Mouse (Mus musculus): Measurements from ENCODE around the gene Kcnma1.

DNA sequence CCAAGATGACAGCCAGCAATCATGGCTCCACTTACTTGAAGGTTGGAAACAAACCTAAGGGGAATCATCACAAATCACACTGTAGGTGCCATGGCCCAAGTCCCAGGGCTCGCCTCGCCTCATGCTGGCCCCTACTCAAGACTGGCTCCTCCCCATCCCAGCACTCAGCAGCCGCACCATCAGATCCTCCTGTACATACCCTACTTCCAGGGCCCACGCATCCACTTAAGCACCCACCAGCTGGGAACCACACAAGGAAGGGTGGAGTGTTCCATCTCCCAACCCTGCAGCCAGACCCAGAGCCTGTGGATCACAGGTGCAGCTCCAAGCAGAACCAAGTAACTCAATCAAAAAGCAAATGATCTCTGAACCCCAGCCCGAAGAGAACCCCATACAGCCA is 114.8 kb downstream of the Kcnma1 start:
- TF ChIP-seq CTCF (IDR thresholded peaks at IDR 0.05; ENCODE audit: borderline replicate concordance, control insufficient read depth, extremely low read depth, insufficient read depth, low read length, poor library complexity) (no peak), POLR2A (IDR thresholded peaks at IDR 0.05; ENCODE audit: control insufficient read depth, extremely low read depth, insufficient read depth, low read length, poor library complexity) (no peak)
